Mouse (Mus musculus) Patski (cell line): ENCODE results near the gene Pcsk5. TPM values are rescaled to one million over a fixed set of nuclear protein-coding genes. Genes with fewer than 3 reads are reported as not detected.
"Not testable (repeated sequence)": the region's sequence is repeated elsewhere in the genome, so short reads cannot be mapped to it uniquely, and the experiment has no call there.

Experiments used
- ATAC-seq: fragments of 100-300 bp; one replicate; pipeline ENCODE4 v1.8.0; 2021
- CTCF ChIA-PET: fragments of 350-600 bp; sonication (Branson Sonifier 250); formaldehyde crosslinking; loops from one replicate; lab custom pipeline; 2022; ENCODE audit warnings: inconsistent platforms; lab: Charles Lee
- POLR2A ChIA-PET: fragments of 350-600 bp; sonication (Branson Sonifier 250); formaldehyde crosslinking; loops from one replicate; lab custom pipeline; 2022; ENCODE audit warnings: antibody characterized with exemption, inconsistent platforms; lab: Charles Lee
- DNase-seq: peaks from one replicate; pipeline ENCODE4 v3.0.0-alpha.2; 2011; ENCODE audit warnings: low read depth, low spot score
- H3K27me3 ChIP-seq: fragments of 371-371 bp; one replicate; pipeline ENCODE4 v1.5.1; 2021
- CTCF ChIP-seq: fragments of 100-300 bp; IDR thresholded peaks from one replicate; pipeline ENCODE4 v1.5.1; 2021
- in situ Hi-C: fragments of 300-500 bp; cut with MboI; formaldehyde crosslinking; loops from 3 replicates; pipeline ENCODE4 v1.11.1; 2018; ENCODE audit warnings: low pct_unique_long_range_greater_than_20kb, mixed read lengths
- polyA plus RNA-seq: library from polyadenylated mRNA; unstranded; gene quantifications from one replicate; pipeline ENCODE4 v1.2.3, GENCODE M21; 2021

Pcsk5 gene
- polyA plus RNA-seq, 1 experiment from 2014 or later, result 2.3 TPM

DNA sequence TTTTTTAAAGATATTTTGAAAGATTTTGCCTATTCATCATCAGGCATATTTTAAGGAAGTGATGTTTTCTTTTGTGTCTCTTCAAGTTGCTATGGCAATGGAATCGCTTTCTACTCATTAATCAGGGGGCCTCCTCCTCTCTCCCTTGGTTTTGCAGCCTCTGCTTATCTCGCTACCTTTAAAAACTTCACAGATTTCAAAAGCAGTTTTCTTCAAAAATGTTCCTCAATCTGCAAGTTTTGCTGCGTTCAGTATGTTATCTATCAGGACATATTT lies 347.6 kb downstream of the Pcsk5 start:
- CTCF ChIA-PET, result no interaction called here
- TF ChIP-seq CTCF, result no peak
- peaks cover 42% of the 10 kb centered on the region for H3K27me3 ChIP-seq
- DNase-seq (no peak), ATAC-seq (no peak)
- in situ Hi-C loops, result no loop called here
- POLR2A ChIA-PET, result no interaction called here

DNA sequence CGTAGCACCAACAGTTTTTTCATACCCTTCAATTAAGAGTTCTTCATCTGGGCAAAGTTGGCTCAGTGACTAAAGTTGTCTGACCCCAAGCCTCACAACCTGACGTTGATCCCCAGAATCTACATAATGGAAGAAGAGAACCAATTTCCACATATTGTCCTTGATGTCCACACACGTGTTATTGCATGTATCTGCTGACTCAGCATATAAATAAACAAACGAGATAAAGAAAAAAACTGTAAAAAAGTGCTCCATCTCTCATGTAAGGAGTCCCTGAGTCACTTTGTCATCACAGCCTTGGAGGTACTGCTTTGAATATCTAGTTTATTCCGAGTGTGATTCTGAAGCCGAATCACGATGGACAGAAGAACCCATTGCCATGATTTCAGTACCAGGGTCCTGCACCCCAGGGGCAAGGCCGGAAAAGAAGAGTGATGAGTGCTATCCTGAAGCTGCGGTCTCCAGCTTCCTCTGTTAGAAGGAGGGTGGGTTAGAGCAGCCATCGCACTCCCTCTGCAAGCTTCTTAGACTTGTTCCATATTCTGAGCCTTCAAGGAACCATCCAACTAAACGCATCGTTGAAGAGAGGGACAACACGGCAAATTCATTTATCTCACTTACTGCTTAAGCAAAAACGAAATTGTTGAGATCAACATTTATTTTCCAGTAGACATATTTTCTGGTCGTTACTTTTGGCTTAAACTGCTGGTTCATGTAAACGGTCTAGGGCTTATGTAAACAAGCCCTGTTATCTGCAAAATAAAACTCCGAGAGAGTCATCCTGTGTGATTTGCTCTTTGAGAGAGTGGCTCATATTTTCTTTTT lies 348.2 kb downstream of the Pcsk5 start:
- DNase-seq (no peak), ATAC-seq (no peak)
- ChIA-PET POLR2A (no interaction called here), CTCF (no interaction called here)
- no peak for TF ChIP-seq CTCF
- H3K27me3 ChIP-seq, result peaks cover 40% of the 10 kb centered on the region
- in situ Hi-C loops, result no loop called here

DNA sequence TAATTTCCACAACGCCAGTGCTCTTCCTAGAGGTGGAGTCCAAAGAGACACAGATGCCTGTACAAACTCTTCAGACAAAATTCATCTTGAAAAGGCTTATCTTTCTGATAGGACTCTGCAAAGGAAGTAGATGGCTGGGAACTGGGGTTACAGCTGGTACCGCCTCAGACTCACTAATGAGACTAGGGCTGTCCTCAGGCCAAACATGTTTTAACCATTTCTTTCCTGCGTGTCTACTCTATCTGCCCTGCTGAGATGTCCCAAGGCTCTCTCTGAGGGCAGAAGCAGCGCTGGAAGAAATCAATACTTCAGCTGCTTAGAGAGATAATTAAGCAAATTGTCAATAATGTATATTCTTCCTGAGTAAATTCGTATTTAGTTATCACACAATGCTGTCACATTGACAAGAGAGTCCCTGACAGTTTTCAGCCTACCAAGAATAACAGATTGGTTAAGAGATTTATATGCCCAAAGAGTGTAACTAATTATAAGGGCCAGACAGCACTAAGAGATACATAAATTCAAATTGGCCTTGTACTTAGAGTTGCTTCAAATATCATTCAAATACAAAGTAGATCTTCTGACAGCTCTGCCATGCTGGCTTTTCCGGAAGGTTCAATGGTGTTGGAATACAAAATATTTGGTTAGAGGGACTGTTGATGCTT lies 355.2 kb downstream of the Pcsk5 start:
- H3K27me3 ChIP-seq, result peaks cover 22% of the 10 kb centered on the region
- POLR2A ChIA-PET, result no interaction called here
- TF ChIP-seq CTCF, result no peak
- no peak for DNase-seq
- in situ Hi-C loops, result no loop called here
- CTCF ChIA-PET, result no interaction called here
- ATAC-seq, result no peak

DNA sequence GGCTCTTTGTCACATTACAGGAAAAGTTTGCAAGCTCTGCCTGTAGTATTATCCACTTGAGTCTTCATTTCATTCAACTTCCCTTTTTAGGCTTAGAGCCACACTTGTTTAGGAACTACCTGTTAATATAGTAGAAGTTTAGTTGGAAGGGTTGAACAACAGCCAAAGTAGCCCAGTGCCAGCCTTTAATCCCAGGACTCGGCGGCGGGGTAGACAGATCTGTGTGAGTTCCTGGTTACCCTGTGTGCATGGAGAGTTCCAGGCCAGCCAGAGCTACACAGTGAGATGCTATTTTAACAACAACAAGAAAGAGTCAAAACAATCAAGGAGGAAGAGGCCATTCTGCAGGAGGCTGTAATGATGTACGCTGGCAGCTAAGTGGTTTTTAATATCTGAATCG lies 358.0 kb downstream of the Pcsk5 start:
- no peak for ATAC-seq
- ChIA-PET CTCF (interaction anchor here (0.8 to 2.2 kb wide), 4 partner anchors 9 to 1078 kb away, joined by 3 to 5 read pairs (median 4); no protein-coding TSS in a partner anchor), POLR2A (no interaction called here)
- DNase-seq, result no peak
- in situ Hi-C loops, result no loop called here
- peaks cover 15% of the 10 kb centered on the region for H3K27me3 ChIP-seq
- no peak for TF ChIP-seq CTCF

DNA sequence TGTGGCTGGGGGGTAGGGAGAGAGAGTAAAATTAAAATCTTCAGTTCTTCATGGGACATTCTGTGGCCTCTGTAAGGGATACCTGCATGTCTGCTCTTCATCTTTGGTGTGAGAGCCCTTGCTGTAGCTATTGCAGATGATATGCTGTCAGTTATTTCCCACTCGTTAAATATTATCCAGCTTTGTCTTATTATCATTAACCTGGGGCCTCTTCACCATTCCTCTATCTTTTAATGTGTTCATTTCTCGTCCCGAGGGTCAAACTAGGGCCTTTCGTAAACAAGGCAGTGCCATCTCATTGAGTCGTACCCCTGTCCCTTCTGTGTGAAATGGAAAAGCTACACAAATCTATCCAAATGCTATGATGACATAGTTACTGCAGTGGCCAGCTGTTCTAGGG lies 361.4 kb downstream of the Pcsk5 start:
- in situ Hi-C loops, result no loop called here
- CTCF ChIA-PET, result interaction anchor here (1.2 kb wide), 1 partner anchor 9 kb away, joined by 3 read pairs; no protein-coding TSS in a partner anchor
- POLR2A ChIA-PET, result no interaction called here
- ATAC-seq (no peak), DNase-seq (no peak)
- TF ChIP-seq CTCF, result no peak
- peaks cover 3% of the 10 kb centered on the region for H3K27me3 ChIP-seq

DNA sequence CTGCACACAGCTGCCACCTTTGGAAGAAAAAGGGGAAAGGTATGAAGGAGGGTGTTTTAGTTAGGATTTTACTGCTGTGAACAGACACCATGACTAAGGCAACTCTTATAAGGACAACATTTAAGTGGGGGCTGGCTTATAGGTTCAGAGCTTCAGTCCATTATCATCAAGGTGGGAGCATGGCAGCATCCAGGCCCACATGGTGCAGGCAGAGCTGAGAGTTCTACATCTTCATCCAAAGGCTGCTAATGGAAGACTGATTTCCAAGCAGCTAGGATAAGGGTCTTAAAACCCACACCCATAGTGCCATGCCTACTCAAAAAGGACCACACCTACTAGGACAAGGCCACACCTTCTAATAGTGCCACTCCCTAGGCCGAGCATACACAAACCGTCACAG lies 364.3 kb downstream of the Pcsk5 start:
- ATAC-seq, CTCF ChIA-PET, DNase-seq, H3K27me3 ChIP-seq, POLR2A ChIA-PET: not testable (repeated sequence)
- in situ Hi-C loops, result loop anchor here (25.0 kb wide), 1 partner anchor 1364 kb away; no protein-coding TSS in a partner anchor

DNA sequence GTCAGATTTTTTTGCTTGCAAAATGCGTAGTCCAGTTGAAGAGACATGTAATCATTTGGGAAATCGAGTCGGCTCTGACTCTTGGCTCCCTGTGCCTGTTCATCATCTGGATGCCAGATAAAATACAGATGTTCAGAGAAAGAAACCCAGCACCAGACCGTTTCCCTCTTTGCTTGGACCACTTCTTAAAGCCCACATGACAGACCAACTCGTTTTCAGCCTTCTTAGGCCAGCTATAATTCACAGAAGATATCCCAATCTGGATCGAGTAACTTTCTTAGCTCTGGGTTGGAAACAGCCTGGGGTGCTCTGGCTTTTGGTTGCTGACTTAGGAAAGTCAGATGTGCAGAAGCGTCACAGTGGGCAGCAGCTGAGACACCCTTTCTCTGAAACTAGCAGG lies 365.6 kb downstream of the Pcsk5 start:
- TF ChIP-seq CTCF, result no peak
- H3K27me3 ChIP-seq, result peaks cover 7% of the 10 kb centered on the region
- POLR2A ChIA-PET, result interaction anchor here (0.7 kb wide), 1 partner anchor 1214 kb away, joined by 3 read pairs; no protein-coding TSS in a partner anchor
- CTCF ChIA-PET, result no interaction called here
- DNase-seq (no peak), ATAC-seq (no peak)
- in situ Hi-C loops, result loop anchor here (25.0 kb wide), 1 partner anchor 1365 kb away; no protein-coding TSS in a partner anchor

DNA sequence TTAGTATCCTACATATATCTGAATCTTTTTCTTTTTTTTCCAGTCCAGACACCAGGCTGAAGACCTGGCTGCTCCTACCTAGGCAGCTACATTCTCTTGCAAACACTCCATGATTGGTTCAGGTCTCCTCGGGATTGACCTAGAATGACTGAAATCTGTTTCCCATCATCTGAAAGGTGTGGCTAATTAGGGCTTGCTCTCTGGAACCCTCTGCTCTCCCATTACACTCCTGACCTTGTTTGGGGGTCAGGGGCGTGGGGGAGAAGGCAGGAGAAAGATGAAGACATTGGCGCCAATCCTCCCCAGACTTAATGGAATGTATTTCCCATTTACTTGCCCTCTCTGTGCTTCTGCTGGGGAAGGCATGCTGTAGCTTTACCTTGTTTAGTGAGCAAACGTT lies 366.2 kb downstream of the Pcsk5 start:
- no peak for ATAC-seq
- H3K27me3 ChIP-seq, result peaks cover 9% of the 10 kb centered on the region
- POLR2A ChIA-PET, result interaction anchor here (0.6 to 0.7 kb wide), 2 partner anchors 190 to 1215 kb away, joined by 3 read pairs; no protein-coding TSS in a partner anchor
- no peak for DNase-seq
- CTCF ChIA-PET, result interaction anchor here (1.9 kb wide), 1 partner anchor 8 kb away, joined by 5 read pairs; no protein-coding TSS in a partner anchor
- in situ Hi-C loops, result loop anchor here (25.0 kb wide), 1 partner anchor 1366 kb away; no protein-coding TSS in a partner anchor
- TF ChIP-seq CTCF, result no peak

DNA sequence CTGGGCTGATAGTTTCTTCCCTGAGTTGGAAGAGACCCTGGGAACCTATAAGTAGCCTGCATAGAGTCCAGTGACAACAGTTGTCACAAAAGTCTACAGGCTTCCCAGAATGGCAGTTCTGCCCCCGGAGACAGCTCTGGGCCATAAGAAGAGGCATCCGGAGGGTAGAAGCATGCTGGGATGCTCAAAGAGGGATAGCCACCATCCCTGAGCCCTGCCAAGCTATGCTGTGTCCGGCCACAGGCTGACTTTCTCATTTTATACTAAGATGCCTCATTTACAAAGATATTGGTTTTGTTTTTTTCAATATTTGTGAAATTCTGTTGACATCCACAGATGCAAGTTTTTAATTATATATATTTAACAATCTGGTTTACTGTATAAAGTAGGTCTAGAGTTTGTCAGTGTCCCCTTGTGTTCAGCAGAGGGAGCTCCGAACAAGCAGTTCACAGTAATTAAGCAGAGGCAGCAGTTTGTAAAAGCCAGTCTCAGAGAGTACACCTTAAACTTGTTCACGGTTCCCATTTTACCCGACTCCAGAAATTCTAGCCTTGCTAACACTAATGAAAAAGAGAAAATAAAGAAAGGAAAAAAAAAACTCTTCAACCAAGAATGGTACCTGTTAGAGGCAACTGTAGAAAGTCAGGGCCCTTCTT lies 369.7 kb downstream of the Pcsk5 start:
- ATAC-seq (peak; percentile 55), DNase-seq (no peak)

DNA sequence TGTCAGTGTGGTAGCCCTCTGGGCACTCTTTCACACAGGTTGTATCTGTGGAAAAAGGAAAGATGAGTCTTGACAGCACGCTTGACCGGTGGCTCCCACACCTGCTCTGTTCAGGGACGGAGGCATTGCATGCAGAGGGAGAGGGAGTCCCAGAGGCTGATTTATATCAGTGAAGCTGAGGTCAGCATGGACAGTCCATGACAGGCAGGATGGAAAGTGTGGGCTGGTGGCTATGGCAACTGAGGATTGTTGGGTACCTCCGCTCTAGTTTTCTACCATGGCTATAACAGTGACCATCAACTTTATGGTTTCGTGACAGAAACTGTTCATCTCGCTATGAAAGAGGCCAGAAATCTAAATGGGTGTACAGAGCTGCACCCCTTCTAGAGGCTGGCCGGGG lies 385.4 kb downstream of the Pcsk5 start:
- peaks cover 66% of the 10 kb centered on the region for H3K27me3 ChIP-seq
- ChIA-PET POLR2A (no interaction called here), CTCF (interaction anchor here (1.0 kb wide), 1 partner anchor 27 kb away, joined by 3 read pairs; no protein-coding TSS in a partner anchor)
- no peak for ATAC-seq
- no peak for TF ChIP-seq CTCF
- DNase-seq, result no peak
- in situ Hi-C loops, result loop anchor here (25.0 kb wide), 1 partner anchor 1385 kb away; no protein-coding TSS in a partner anchor

More for the DNA sequence above, 369.7 kb downstream of the Pcsk5 start:
- in situ Hi-C loops, result loop anchor here (5.0 to 25.0 kb wide), 2 partner anchors 1080 to 1370 kb away; no protein-coding TSS in a partner anchor
- POLR2A ChIA-PET, result no interaction called here
- peak; percentile 86 for TF ChIP-seq CTCF
- H3K27me3 ChIP-seq, result peaks cover 12% of the 10 kb centered on the region
- CTCF ChIA-PET, result interaction anchor here (1.1 to 1.2 kb wide), 3 partner anchors 9 to 1080 kb away, joined by 3 read pairs; no protein-coding TSS in a partner anchor
